Mouse (Mus musculus) effector memory CD4-positive, alpha-beta T cell, adult 5 months (primary cell): ENCODE results near the gene Gm7982. TPM values are rescaled to one million over a fixed set of nuclear protein-coding genes. Genes with fewer than 3 reads are reported as not detected.

Experiments used
- polyA plus RNA-seq: library from polyadenylated mRNA; unstranded; fragments of 100-300 nt; shearing (Covaris generic); gene quantifications from one replicate; pipeline ENCODE4 v1.2.1, GENCODE M21; 2017

Gm7982 gene
- 0.64 TPM for polyA plus RNA-seq

DNA sequence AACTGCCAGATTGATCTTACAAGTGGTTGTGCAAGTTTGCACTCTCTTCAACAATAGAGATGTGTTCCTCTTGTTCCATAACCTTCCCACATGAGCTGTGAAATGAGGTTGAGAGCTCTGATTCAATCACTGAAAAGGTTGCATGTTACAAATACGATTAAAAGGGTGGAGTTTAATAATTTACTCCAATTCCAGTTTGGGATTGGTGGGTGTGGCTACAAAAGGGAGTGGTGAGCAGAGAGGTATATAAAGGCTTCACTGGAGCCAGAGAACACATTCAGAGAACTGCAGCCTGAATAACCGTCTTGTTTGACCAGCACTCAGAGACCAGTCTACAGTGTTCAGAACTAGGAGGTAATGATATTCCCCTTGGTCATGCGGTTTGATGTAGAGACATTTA, at the start of gene Gm7982:
Gene Gm7982 (plus strand): TSS at position 301 of the 400 bp plus-strand sequence.

DNA sequence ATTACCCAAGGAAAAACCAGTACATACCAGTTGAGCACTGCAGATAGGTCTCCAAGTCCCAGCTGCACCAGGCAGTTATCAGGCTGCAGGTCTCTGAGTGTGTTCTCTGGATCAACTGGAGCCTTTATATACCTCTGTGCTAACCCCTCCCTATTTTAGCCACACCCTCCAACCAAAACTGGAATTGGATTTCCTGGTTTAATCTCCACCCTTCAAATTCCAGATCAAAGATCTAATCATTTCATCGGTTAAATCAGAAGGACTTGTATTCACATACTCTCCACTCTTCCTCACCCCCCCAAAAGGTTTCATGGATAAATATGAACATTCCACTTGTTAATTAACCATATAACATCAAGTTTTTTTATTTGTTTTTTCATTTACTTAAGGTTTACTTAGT, 5.7 kb upstream of the Gm7982 start, which contains the start of gene Gm7978:
Gene Gm7978 (minus strand): TSS at position 101 of the 400 bp plus-strand sequence.

DNA sequence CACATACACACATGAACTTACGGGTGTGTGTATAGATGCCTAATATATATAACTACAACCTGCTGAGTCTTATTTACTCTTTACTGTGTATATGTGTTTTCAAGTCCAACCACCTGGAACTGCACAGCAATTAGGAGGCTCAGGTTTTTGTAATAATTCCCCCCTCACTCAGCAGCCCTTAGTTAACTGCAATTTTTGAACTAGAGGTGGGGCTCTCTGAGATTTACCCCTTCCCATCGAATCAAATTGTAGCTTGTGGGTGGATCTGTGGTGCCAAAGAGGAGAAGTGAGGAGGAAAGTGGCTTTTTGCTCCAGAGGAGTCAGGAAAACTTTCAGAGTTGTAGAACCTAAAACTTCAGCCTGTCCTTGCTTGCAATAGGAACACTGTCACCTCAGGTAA, 33.9 kb downstream of the Gm7982 start, which contains the start of gene E330014E10Rik:
Gene E330014E10Rik (plus strand): TSS at position 301 of the 400 bp plus-strand sequence.

Other genes with a start within 250 kb of the Gm7982 start
- not detected for gene Gm3286, start 231.3 kb upstream of the Gm7982 start, polyA plus RNA-seq
- not detected for gene Gm7971, start 147.1 kb upstream of the Gm7982 start, polyA plus RNA-seq
- not detected for gene Gm7978, start 5.8 kb upstream of the Gm7982 start, polyA plus RNA-seq
- gene E330014E10Rik, start 34.0 kb downstream of the Gm7982 start, polyA plus RNA-seq: not detected
- gene Cxcl13, start 214.9 kb downstream of the Gm7982 start, polyA plus RNA-seq: not detected